Mouse (Mus musculus) G1E-ER4 (cell line): Measurements from ENCODE around the gene Vav1. TPM values are rescaled to one million over a fixed set of nuclear protein-coding genes. Genes with fewer than 3 reads are reported as not detected.

Source experiments
- GATA1 ChIP-seq: IDR thresholded peaks from one replicate; pipeline ENCODE4 v1.8.0; 2012; ENCODE audit warnings: low read length, inconsistent platforms
- polyA plus RNA-seq: library from polyadenylated mRNA; stranded (reverse); fragments of >175 nt; gene quantifications from 2 replicates; pipeline ENCODE4 v1.2.3, GENCODE M21; 2012

The Vav1 gene
- polyA plus RNA-seq, 1 experiment: 39.8 TPM

- TF ChIP-seq GATA1: no peak
Observed at GRCm38 (mm10) chr17:57292302-57292701, 13.4 kb downstream of the Vav1 start.

GRCm38 (mm10) chr17:57292968-57293367 is 14.1 kb downstream of the Vav1 start:
- TF ChIP-seq GATA1: no peak

- no peak for TF ChIP-seq GATA1
Observed at GRCm38 (mm10) chr17:57295935-57296334, 17.0 kb downstream of the Vav1 start.

- no peak for TF ChIP-seq GATA1
Observed at GRCm38 (mm10) chr17:57297040-57297439, 18.1 kb downstream of the Vav1 start.

- no peak for TF ChIP-seq GATA1
Observed at GRCm38 (mm10) chr17:57305593-57305992, 26.7 kb downstream of the Vav1 start.

GRCm38 (mm10) chr17:57307074-57307473 is 28.2 kb downstream of the Vav1 start:
- TF ChIP-seq GATA1: no peak

GRCm38 (mm10) chr17:57311801-57312200 is 32.9 kb downstream of the Vav1 start:
- no peak for TF ChIP-seq GATA1

- no peak for TF ChIP-seq GATA1
Observed at GRCm38 (mm10) chr17:57327615-57328014, 48.7 kb downstream of the Vav1 start.

GRCm38 (mm10) chr17:57328944-57329343 is 50.0 kb downstream of the Vav1 start:
- TF ChIP-seq GATA1: no peak

GRCm38 (mm10) chr17:57330993-57331392 is 52.1 kb downstream of the Vav1 start:
- no peak for TF ChIP-seq GATA1

GRCm38 (mm10) chr17:57332241-57332640 is 53.3 kb downstream of the Vav1 start:
- TF ChIP-seq GATA1: no peak

- TF ChIP-seq GATA1: no peak
Observed at GRCm38 (mm10) chr17:57334001-57334760, 55.3 kb downstream of the Vav1 start.

GRCm38 (mm10) chr17:57334761-57335150 is 55.9 kb downstream of the Vav1 start:
- no peak for TF ChIP-seq GATA1

GRCm38 (mm10) chr17:57335673-57336303 is 56.9 kb downstream of the Vav1 start:
- TF ChIP-seq GATA1: no peak

GRCm38 (mm10) chr17:57337996-57338395 is 59.1 kb downstream of the Vav1 start:
- TF ChIP-seq GATA1: no peak

GRCm38 (mm10) chr17:57339298-57339697 is 60.4 kb downstream of the Vav1 start:
- TF ChIP-seq GATA1: no peak

- no peak for TF ChIP-seq GATA1
Observed at GRCm38 (mm10) chr17:57341568-57341967, 62.7 kb downstream of the Vav1 start.
